Mouse (Mus musculus): ENCODE measurements around the gene Wdr81.

The Wdr81 gene

GRCm38 (mm10) chr11:75395611-75396010 is 58.9 kb downstream of the Wdr81 start:
- no peak for DNase-seq
